Mouse (Mus musculus): Measurements from ENCODE around the gene Alg9. TPM values are rescaled to one million over a fixed set of nuclear protein-coding genes. Genes with fewer than 3 reads are reported as not detected.

The Alg9 gene
- polyA plus RNA-seq, 1 experiment from 2014 or later: 57.9 TPM

DNA sequence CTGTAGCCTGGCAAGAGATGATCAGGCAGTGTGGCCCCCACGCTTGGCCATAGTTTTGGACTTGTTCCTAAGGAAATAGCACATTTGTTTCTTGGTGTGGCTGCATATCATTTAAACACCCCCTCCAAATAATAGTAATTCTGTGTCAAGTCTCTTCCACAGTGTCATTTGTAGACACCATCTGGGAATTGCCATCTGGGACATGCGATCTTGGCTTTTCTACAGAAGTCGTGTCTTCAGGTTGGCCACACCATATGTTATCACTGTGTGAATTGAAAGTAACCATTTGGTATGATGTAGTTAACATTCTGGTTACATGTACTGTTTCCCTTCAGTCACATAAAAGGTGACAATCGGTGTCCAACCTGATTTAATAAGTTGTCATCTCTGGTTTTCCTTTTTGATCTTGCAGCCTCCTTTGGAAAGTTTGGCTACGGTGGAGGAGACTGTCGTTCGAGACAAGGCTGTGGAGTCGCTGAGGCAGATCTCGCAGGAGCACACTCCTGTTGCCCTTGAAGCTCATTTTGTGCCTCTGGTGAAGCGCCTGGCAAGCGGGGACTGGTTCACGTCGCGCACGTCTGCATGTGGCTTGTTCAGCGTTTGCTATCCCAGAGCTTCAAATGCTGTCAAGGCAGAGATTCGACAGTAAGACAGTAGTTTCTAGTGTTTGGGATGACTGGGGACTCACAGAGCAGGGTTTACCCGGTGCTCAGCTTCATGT is 86.5 kb downstream of the Alg9 start:
- no peak for ATAC-seq
- no peaks in the 10 kb centered on the region for H3K27me3 ChIP-seq (replicated peaks; ENCODE audit: control insufficient read depth, insufficient read depth, low read length)
- no peak overlapping the region for H3K27ac ChIP-seq (ENCODE audit: low read depth, low read length)
- H3K36me3 ChIP-seq (ENCODE audit: control insufficient read depth, insufficient read depth, low read length): peaks cover 18% of the 10 kb centered on the region
- 85% methylated on average over 18 of the region's 18 CpGs for WGBS
- H3K4me3 ChIP-seq (ENCODE audit: low read length): no peak overlapping the region
- no peaks in the 10 kb centered on the region for H3K9me3 ChIP-seq (ENCODE audit: control insufficient read depth, low read length)
- no peak overlapping the region for H3K4me2 ChIP-seq (ENCODE audit: low read length)
- H3K9ac ChIP-seq (ENCODE audit: low read depth, low read length): no peak overlapping the region
- peaks cover 3% of the 10 kb centered on the region for H3K4me1 ChIP-seq (ENCODE audit: control insufficient read depth, insufficient read depth, low read depth, low read length)

DNA sequence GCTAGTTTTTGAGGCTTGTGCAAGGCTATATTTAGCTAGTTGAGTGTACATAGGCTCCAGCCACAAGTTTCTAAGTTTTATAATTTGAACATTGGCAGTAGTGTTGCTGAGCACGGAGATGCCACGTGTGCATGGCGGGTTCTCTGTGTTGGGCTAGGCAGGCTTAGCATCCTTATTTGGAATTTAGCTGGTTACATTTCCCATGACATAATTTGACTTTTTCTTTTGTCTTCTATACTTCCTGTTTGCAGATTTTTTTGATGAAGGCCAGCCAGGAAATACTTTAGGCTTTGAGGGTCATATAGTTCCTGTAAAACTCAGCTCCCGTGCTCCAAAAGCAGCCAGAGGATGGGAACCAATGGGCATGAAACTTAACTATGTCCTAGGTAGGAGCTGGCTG is 89.0 kb downstream of the Alg9 start:
- Histone ChIP-seq H3K27ac (ENCODE audit: low read depth, low read length) (no peak overlapping the region), H3K9me3 (ENCODE audit: control insufficient read depth, low read length) (no peaks in the 10 kb centered on the region), H3K4me2 (ENCODE audit: low read length) (no peak overlapping the region), H3K36me3 (ENCODE audit: control insufficient read depth, insufficient read depth, low read length) (peaks cover 23% of the 10 kb centered on the region), H3K27me3 (replicated peaks; ENCODE audit: control insufficient read depth, insufficient read depth, low read length) (no peaks in the 10 kb centered on the region), H3K4me1 (ENCODE audit: control insufficient read depth, insufficient read depth, low read depth, low read length) (no peaks in the 10 kb centered on the region), H3K4me3 (ENCODE audit: low read length) (no peak overlapping the region), H3K9ac (ENCODE audit: low read depth, low read length) (no peak overlapping the region)
- no peak for ATAC-seq
- 87% methylated on average over 4 of the region's 4 CpGs for WGBS

DNA sequence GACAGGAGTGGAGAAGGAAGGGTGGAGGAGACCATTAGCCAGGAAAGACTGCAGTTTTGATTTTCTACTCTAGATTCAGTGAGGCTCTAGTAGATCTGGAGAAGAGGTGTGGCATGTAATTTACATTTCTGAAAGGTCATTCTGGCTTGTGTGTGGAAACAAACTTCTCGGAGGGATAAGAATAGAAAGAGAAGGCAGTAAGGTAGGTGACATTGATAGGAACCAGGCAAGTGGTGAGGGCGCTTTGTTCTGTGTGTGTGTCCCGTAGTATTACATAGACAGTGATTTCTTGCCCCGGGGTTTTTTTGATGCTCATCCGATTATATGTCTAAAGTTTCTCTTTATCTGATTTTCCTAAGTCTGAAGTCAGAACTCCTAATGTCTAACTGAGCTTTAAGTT is 90.1 kb downstream of the Alg9 start:
- peaks cover 20% of the 10 kb centered on the region for H3K36me3 ChIP-seq (ENCODE audit: control insufficient read depth, insufficient read depth, low read length)
- no peak overlapping the region for H3K9ac ChIP-seq (ENCODE audit: low read depth, low read length)
- H3K4me2 ChIP-seq (ENCODE audit: low read length): no peak overlapping the region
- no peaks in the 10 kb centered on the region for H3K27me3 ChIP-seq (replicated peaks; ENCODE audit: control insufficient read depth, insufficient read depth, low read length)
- no peak overlapping the region for H3K27ac ChIP-seq (ENCODE audit: low read depth, low read length)
- H3K4me3 ChIP-seq (ENCODE audit: low read length): no peak overlapping the region
- no peaks in the 10 kb centered on the region for H3K4me1 ChIP-seq (ENCODE audit: control insufficient read depth, insufficient read depth, low read depth, low read length)
- no peaks in the 10 kb centered on the region for H3K9me3 ChIP-seq (ENCODE audit: control insufficient read depth, low read length)
- WGBS: 94% methylated on average over 5 of the region's 5 CpGs
- no peak for ATAC-seq

DNA sequence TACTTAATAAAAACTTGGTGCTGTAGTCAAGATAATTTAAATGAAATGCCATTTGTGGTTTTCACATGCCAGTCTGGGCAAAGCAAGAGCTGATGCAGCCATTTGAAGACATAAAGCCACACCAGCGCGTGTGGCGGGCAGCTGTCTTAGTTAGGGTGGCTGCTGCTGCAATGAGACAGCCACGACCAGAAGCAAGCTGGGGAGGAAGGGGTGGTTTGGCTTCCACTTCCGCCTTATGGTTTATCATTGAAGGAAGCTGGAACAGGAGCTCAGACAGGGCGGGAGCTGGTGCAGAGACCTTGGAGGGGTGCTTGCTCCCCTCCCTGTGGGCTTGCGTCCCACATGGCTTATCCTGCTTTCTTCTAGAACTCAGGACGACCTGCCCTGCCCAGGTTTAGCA is 91.0 kb downstream of the Alg9 start:
- no peaks in the 10 kb centered on the region for H3K27me3 ChIP-seq (replicated peaks; ENCODE audit: control insufficient read depth, insufficient read depth, low read length)
- ATAC-seq: no peak
- WGBS: 88% methylated on average over 8 of the region's 8 CpGs
- no peak overlapping the region for H3K4me2 ChIP-seq (ENCODE audit: low read length)
- H3K9me3 ChIP-seq (ENCODE audit: control insufficient read depth, low read length): no peaks in the 10 kb centered on the region
- no peak overlapping the region for H3K9ac ChIP-seq (ENCODE audit: low read depth, low read length)
- no peak overlapping the region for H3K4me3 ChIP-seq (ENCODE audit: low read length)
- no peaks in the 10 kb centered on the region for H3K4me1 ChIP-seq (ENCODE audit: control insufficient read depth, insufficient read depth, low read depth, low read length)
- H3K36me3 ChIP-seq (ENCODE audit: control insufficient read depth, insufficient read depth, low read length): peaks cover 23% of the 10 kb centered on the region
- H3K27ac ChIP-seq (ENCODE audit: low read depth, low read length): no peak overlapping the region

DNA sequence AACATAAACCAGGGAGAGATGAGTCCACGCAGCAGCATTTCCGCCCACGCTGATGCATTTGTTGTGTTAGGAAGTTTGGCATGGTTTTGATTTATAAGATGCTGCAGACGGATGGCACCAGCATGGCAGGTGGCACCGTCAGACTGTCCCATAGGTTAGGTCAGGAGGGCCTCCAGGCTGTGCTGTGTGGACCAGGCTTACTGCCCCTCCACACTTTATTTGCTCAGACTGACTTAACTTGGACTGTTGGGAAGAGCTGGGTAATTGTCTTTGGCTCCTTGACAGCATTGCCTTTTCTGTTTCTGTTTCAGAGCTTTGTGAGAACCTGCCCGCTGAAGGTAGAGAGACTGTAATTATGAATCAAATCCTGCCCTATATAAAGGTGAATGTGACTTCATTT is 92.2 kb downstream of the Alg9 start:
- H3K27me3 ChIP-seq (replicated peaks; ENCODE audit: control insufficient read depth, insufficient read depth, low read length): no peaks in the 10 kb centered on the region
- ATAC-seq: no peak
- 93% methylated on average over 6 of the region's 6 CpGs for WGBS
- H3K9me3 ChIP-seq (ENCODE audit: control insufficient read depth, low read length): no peaks in the 10 kb centered on the region
- no peak overlapping the region for H3K27ac ChIP-seq (ENCODE audit: low read depth, low read length)
- no peak overlapping the region for H3K4me2 ChIP-seq (ENCODE audit: low read length)
- H3K4me1 ChIP-seq (ENCODE audit: control insufficient read depth, insufficient read depth, low read depth, low read length): no peaks in the 10 kb centered on the region
- H3K9ac ChIP-seq (ENCODE audit: low read depth, low read length): no peak overlapping the region
- H3K36me3 ChIP-seq (ENCODE audit: control insufficient read depth, insufficient read depth, low read length): peaks cover 21% of the 10 kb centered on the region
- no peak overlapping the region for H3K4me3 ChIP-seq (ENCODE audit: low read length)

DNA sequence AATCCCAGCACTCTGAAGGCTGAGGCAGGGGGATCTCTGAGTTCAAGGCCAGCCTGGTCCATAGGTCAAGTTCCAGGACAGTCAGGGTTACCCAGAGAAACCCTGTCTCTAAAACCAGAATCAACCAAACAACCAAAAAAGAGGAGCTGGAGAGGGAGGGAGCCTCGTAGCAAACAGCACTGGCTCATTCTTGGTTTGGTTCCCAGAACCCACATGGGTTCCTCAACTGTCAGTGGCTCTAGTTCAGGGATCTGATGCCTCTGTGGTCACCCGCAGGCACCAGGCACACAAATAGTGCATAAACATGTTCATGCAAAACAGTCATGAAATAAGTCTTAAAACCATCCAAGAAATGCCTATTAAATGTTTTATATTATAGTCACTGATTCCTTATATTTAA is 93.4 kb downstream of the Alg9 start:
- no peak overlapping the region for H3K4me2 ChIP-seq (ENCODE audit: low read length)
- H3K27ac ChIP-seq (ENCODE audit: low read depth, low read length): no peak overlapping the region
- H3K27me3 ChIP-seq (replicated peaks; ENCODE audit: control insufficient read depth, insufficient read depth, low read length): no peaks in the 10 kb centered on the region
- H3K9ac ChIP-seq (ENCODE audit: low read depth, low read length): no peak overlapping the region
- H3K36me3 ChIP-seq (ENCODE audit: control insufficient read depth, insufficient read depth, low read length): peaks cover 17% of the 10 kb centered on the region
- no peaks in the 10 kb centered on the region for H3K9me3 ChIP-seq (ENCODE audit: control insufficient read depth, low read length)
- WGBS: 83% methylated on average over 2 of the region's 2 CpGs
- no peak for ATAC-seq
- H3K4me1 ChIP-seq (ENCODE audit: control insufficient read depth, insufficient read depth, low read depth, low read length): no peaks in the 10 kb centered on the region
- no peak overlapping the region for H3K4me3 ChIP-seq (ENCODE audit: low read length)

DNA sequence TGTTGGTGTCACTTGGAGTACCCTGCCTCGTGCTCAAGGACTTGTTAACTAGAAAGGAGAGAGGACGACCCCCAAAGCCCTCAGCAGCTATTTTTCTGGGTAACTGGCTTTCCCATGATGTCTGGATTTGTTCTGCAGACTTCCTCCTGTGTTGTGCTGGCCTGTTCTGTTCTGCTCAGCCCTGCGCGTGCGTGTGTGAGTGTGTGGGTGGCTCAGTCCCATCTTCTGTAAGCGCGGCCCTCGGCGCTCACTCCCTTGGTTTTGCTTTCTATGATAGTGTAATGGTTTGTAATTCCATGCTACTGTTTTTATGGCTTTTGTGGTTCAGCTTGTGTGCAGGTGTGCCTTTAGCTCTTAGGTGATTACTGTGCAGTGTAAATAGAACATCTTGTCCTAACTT is 98.4 kb downstream of the Alg9 start:
- Histone ChIP-seq H3K4me2 (ENCODE audit: low read length) (no peak overlapping the region), H3K4me1 (ENCODE audit: control insufficient read depth, insufficient read depth, low read depth, low read length) (no peaks in the 10 kb centered on the region), H3K9me3 (ENCODE audit: control insufficient read depth, low read length) (no peaks in the 10 kb centered on the region), H3K27ac (ENCODE audit: low read depth, low read length) (no peak overlapping the region), H3K4me3 (ENCODE audit: low read length) (no peak overlapping the region), H3K36me3 (ENCODE audit: control insufficient read depth, insufficient read depth, low read length) (peaks cover 10% of the 10 kb centered on the region), H3K9ac (ENCODE audit: low read depth, low read length) (no peak overlapping the region), H3K27me3 (replicated peaks; ENCODE audit: control insufficient read depth, insufficient read depth, low read length) (no peaks in the 10 kb centered on the region)
- ATAC-seq: no peak
- 90% methylated on average over 9 of the region's 9 CpGs for WGBS

DNA sequence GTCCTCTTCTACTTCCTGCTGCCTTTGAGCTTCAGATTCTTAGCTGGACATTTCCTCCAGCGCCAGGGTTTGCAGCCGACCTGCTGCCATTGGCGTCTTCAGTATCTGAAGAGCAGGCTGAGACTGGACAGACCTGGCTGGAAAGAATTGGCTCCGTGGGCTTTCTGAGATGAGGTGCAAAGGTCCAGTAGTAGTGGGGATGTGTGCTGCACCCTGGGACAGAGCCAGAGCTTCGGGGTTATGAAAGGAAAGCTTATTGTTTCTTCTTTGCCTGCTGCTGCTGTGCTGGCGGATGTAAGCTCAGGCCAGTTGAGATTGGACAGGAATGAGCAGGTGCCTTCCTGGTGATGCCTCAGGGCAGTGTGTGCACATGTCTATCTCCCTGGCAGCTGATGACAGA is 99.2 kb downstream of the Alg9 start:
- no peaks in the 10 kb centered on the region for H3K27me3 ChIP-seq (replicated peaks; ENCODE audit: control insufficient read depth, insufficient read depth, low read length)
- peaks cover 12% of the 10 kb centered on the region for H3K36me3 ChIP-seq (ENCODE audit: control insufficient read depth, insufficient read depth, low read length)
- no peak for ATAC-seq
- H3K9me3 ChIP-seq (ENCODE audit: control insufficient read depth, low read length): no peaks in the 10 kb centered on the region
- H3K27ac ChIP-seq (ENCODE audit: low read depth, low read length): no peak overlapping the region
- 87% methylated on average over 6 of the region's 6 CpGs for WGBS
- no peak overlapping the region for H3K9ac ChIP-seq (ENCODE audit: low read depth, low read length)
- H3K4me1 ChIP-seq (ENCODE audit: control insufficient read depth, insufficient read depth, low read depth, low read length): no peaks in the 10 kb centered on the region
- H3K4me3 ChIP-seq (ENCODE audit: low read length): no peak overlapping the region
- H3K4me2 ChIP-seq (ENCODE audit: low read length): no peak overlapping the region

DNA sequence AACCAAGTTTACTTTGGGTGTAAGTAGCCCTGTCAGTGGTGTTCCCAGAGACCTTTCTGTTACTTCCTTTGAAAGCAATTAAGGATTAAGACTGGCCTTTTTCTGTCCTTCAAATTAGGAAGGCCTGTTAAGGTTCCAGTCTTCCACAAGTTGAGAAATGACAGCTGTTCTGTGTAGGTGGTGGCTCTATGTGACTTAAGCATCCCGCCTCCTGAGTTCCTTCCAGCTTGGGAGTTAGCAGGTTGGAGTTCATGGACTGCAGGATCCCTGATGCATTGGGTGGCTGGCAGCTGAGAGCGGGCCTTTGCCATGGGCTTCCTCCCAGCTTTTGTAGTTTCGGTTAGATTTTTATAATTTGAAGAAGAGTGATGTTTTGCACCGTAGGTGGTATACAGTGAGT is 100.7 kb downstream of the Alg9 start:
- H3K4me3 ChIP-seq (ENCODE audit: low read length): no peak overlapping the region
- H3K27ac ChIP-seq (ENCODE audit: low read depth, low read length): no peak overlapping the region
- H3K36me3 ChIP-seq (ENCODE audit: control insufficient read depth, insufficient read depth, low read length): peaks cover 17% of the 10 kb centered on the region
- H3K9me3 ChIP-seq (ENCODE audit: control insufficient read depth, low read length): no peaks in the 10 kb centered on the region
- no peaks in the 10 kb centered on the region for H3K4me1 ChIP-seq (ENCODE audit: control insufficient read depth, insufficient read depth, low read depth, low read length)
- ATAC-seq: no peak
- 95% methylated on average over 4 of the region's 4 CpGs for WGBS
- no peak overlapping the region for H3K9ac ChIP-seq (ENCODE audit: low read depth, low read length)
- no peak overlapping the region for H3K4me2 ChIP-seq (ENCODE audit: low read length)
- H3K27me3 ChIP-seq (replicated peaks; ENCODE audit: control insufficient read depth, insufficient read depth, low read length): no peaks in the 10 kb centered on the region

DNA sequence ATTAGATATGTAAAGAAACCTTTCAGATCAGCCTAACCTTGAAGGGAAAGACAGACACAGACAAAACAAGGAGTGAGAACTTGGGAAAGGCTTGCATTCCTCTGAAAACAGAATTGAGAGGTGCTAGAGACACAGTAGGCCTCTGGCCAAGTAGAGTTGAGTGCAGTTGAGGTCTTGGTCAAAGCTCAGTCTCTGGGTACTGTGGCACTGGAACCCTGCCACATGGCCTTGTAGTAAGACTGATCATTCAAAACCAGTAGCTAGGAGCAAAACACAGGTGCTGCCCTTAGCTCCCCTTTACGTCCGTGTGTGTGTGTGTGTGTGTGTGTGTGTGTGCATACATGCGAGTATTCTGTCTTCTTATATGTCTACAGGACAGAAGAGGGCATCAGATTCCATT is 101.5 kb downstream of the Alg9 start:
- Histone ChIP-seq H3K9me3 (ENCODE audit: control insufficient read depth, low read length) (no peaks in the 10 kb centered on the region), H3K9ac (ENCODE audit: low read depth, low read length) (no peak overlapping the region), H3K36me3 (ENCODE audit: control insufficient read depth, insufficient read depth, low read length) (peaks cover 15% of the 10 kb centered on the region), H3K27ac (ENCODE audit: low read depth, low read length) (no peak overlapping the region), H3K4me3 (ENCODE audit: low read length) (no peak overlapping the region), H3K4me1 (ENCODE audit: control insufficient read depth, insufficient read depth, low read depth, low read length) (no peaks in the 10 kb centered on the region), H3K4me2 (ENCODE audit: low read length) (no peak overlapping the region), H3K27me3 (replicated peaks; ENCODE audit: control insufficient read depth, insufficient read depth, low read length) (no peaks in the 10 kb centered on the region)
- no peak for ATAC-seq
- WGBS: 93% methylated on average over 3 of the region's 3 CpGs
